Comparison of ENCODE assay signal across 8 mouse cellular contexts in genomic region chr14:52196230-52197155, GRCm38 (mm10). TPM values are rescaled to one million over a fixed set of nuclear protein-coding genes. Genes with fewer than 3 reads are reported as not detected.
DNase-seq lines count a peak whose midpoint lies in the region; ATAC-seq lines count a peak whose summit lies in the region.

No protein-coding gene starts in this region.

- H3K9ac ChIP-seq in kidney, embryonic 15.5 days = peak overlapping the region; percentile 97
- H3K9ac ChIP-seq in midbrain, embryonic 14.5 days (replicated peaks; ENCODE audit: low read length) = peak overlapping the region; percentile 95

- H3K27ac ChIP-seq in kidney, embryonic 15.5 days = peak overlapping the region; percentile 99
- H3K27ac ChIP-seq in midbrain, embryonic 14.5 days (replicated peaks; ENCODE audit: low read depth, low read length) = peak overlapping the region; percentile 94

- H3K27me3 ChIP-seq in erythroblast, embryonic 14.5 days (ENCODE audit: control insufficient read depth) = no peaks in the 10 kb centered on the region
- H3K27me3 ChIP-seq in kidney, embryonic 15.5 days = no peaks in the 10 kb centered on the region
- no peaks in the 10 kb centered on the region for H3K27me3 ChIP-seq in midbrain, embryonic 14.5 days (ENCODE audit: control insufficient read depth, insufficient read depth, low read length)

- peak; percentile 30 for ATAC-seq in kidney, embryonic 15.5 days (replicated peaks; ENCODE audit: low FRiP score)
- no peak; the same call in 1 of the 2 replicates for ATAC-seq in midbrain, embryonic 14.5 days (ENCODE audit: low FRiP score, low TSS enrichment)

- no peaks in the 10 kb centered on the region for H3K9me3 ChIP-seq in erythroblast, embryonic 14.5 days (ENCODE audit: control insufficient read depth, low read length)
- H3K9me3 ChIP-seq in kidney, embryonic 15.5 days (replicated peaks) = no peaks in the 10 kb centered on the region
- no peaks in the 10 kb centered on the region for H3K9me3 ChIP-seq in midbrain, embryonic 14.5 days (ENCODE audit: control insufficient read depth, low read length)

- H3K36me3 ChIP-seq in erythroblast, embryonic 14.5 days (ENCODE audit: control insufficient read depth) = peaks cover 65% of the 10 kb centered on the region
- peaks cover 52% of the 10 kb centered on the region for H3K36me3 ChIP-seq in kidney, embryonic 15.5 days
- H3K36me3 ChIP-seq in midbrain, embryonic 14.5 days (ENCODE audit: control insufficient read depth, insufficient read depth, low read length) = peaks cover 44% of the 10 kb centered on the region

- WGBS in kidney, embryonic 15.5 days = under 1% methylated on average over 59 of the region's 59 CpGs
- under 1% methylated on average over 49 of the region's 59 CpGs for WGBS in midbrain, embryonic 14.5 days

- peaks cover 63% of the 10 kb centered on the region for H3K4me1 ChIP-seq in erythroblast, embryonic 14.5 days (ENCODE audit: control insufficient read depth)
- H3K4me1 ChIP-seq in kidney, embryonic 15.5 days = peaks cover 21% of the 10 kb centered on the region
- H3K4me1 ChIP-seq in midbrain, embryonic 14.5 days (ENCODE audit: control insufficient read depth, insufficient read depth, low read length) = peaks cover 18% of the 10 kb centered on the region

- H3K4me2 ChIP-seq in kidney, embryonic 15.5 days = peak overlapping the region; percentile 62
- H3K4me2 ChIP-seq in midbrain, embryonic 14.5 days (ENCODE audit: low read length) = peak overlapping the region; percentile 84

- peak; percentile 27 for DNase-seq in cerebellum, adult 9-10 months
- no peak for DNase-seq in cerebellum, postnatal 25 days
- DNase-seq in right cerebral cortex, postnatal 10 days (ENCODE audit: low spot score in 2 of 2) = peak; percentile 36 to 42
- no peak for DNase-seq in right cerebral cortex, postnatal 14 days
- no peak for DNase-seq in midbrain, embryonic 14.5 days
- DNase-seq in adrenal gland, adult 18-20 months (ENCODE audit: low spot score in 2 of 2) = no peak

- peak overlapping the region; percentile 74 for H3K4me3 ChIP-seq in erythroblast, embryonic 14.5 days (replicated peaks)
- peak overlapping the region; percentile 78 for H3K4me3 ChIP-seq in kidney, embryonic 15.5 days (replicated peaks)
- peak overlapping the region; percentile 92 for H3K4me3 ChIP-seq in midbrain, embryonic 14.5 days (replicated peaks; ENCODE audit: low read depth, low read length)

RNA-seq across cellular contexts. Expression of gene Supt16, which starts 0.7 kb away (rescaled TPM):
- polyA plus RNA-seq in erythroblast, embryonic 14.5 days (2012) = 2.0 and 2.6 TPM in 2 replicates
- 63.2 and 69.1 TPM in 2 replicates for polyA plus RNA-seq in kidney, embryonic 15.5 days (2015; fragmentation: Nextera tagmentation; extraction: Ambion mirVana)
- polyA plus RNA-seq in midbrain, embryonic 14.5 days (2014; fragmentation: Nextera tagmentation; extraction: Ambion mirVana) = 58.7 and 74.9 TPM in 2 replicates
- total RNA-seq in adrenal gland, adult 18-20 months (2021) = 10 to 100 TPM; 51.5 to 53.1 TPM

Comparison
In these comparisons a context has a peak if more than half of its experiments do, and no peak if none do; other contexts are left out.
1. DNase-seq: peak in cerebellum, adult 9-10 months (single experiment) and right cerebral cortex, postnatal 10 days (2 of 2); none in cerebellum, postnatal 25 days (0 of 2), right cerebral cortex, postnatal 14 days (single experiment), midbrain, embryonic 14.5 days (single experiment) and adrenal gland, adult 18-20 months (0 of 2).
2. RNA of gene Supt16, which starts 0.7 kb away (polyA plus RNA-seq): 58.7 to 74.9 TPM in midbrain, embryonic 14.5 days and 63.2 to 69.1 TPM in kidney, embryonic 15.5 days; 2.0 to 2.6 TPM in erythroblast, embryonic 14.5 days; every median in the first group is over 10 times any median in the second.
3. Peak in every context shown above with its lines, with median percentiles within 50 percentile points of each other: H3K4me3 ChIP-seq.